Mouse (Mus musculus) central nervous system, embryonic 11.5 days (tissue): ENCODE data around the gene Frmd6. TPM values are rescaled to one million over a fixed set of nuclear protein-coding genes. Genes with fewer than 3 reads are reported as not detected.

Source experiments
- polyA plus RNA-seq: library from polyadenylated mRNA; depleted of rRNA; stranded (reverse); fragments of >200 nt; gene quantifications from 2 replicates; pipeline ENCODE4 v1.2.3, GENCODE M21; 2012; rRNA removed

Gene Frmd6
- 10.8 and 25.9 TPM in 2 replicates for polyA plus RNA-seq

DNA sequence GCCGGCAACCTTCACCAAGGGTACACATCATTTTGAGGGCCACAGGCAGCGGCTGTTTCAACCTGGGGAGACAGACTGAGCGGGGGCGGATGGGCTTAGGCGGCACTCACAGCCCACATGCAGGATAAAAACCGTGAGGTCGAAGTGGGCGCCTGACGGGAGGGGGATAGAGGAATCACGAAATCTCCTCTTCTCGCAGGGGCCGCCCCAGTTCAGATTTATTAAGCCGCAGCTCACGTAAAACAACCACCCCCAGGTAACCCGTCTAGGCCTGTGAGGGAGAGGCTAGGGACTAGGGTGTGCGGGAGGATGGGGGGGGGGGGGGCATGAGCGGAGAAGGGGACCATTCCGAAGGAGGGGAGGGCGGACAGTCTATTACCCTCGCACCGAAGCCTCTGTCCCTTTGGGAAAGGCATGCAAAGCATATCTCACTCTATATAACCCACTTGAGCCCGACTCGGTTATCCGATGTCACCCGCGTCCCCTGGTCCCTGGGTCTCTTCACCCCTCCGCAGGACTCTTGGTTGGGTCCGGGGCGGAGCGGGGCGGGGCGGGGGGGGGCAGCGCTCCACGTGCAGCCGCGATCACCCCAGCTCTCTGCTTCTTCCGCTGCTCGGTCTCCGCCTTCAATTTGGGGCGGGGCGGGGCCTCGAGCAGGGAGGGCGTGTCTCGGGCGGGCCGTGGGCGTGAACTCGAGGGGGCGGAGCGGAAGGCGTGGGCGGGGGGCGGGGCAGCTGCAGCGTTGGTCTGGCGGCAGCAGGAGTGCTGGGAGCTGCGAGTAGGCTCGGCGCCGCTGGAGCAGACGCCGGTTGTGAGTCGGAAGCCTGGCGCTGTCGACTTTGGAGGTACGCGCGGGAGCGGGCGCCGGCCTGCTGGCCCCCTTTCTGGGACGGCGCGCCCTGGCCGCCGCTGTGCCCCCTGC lies at the start of gene Frmd6:
Gene Frmd6, plus strand, starts transcription at position 786 of the 922 bp plus-strand sequence.

DNA sequence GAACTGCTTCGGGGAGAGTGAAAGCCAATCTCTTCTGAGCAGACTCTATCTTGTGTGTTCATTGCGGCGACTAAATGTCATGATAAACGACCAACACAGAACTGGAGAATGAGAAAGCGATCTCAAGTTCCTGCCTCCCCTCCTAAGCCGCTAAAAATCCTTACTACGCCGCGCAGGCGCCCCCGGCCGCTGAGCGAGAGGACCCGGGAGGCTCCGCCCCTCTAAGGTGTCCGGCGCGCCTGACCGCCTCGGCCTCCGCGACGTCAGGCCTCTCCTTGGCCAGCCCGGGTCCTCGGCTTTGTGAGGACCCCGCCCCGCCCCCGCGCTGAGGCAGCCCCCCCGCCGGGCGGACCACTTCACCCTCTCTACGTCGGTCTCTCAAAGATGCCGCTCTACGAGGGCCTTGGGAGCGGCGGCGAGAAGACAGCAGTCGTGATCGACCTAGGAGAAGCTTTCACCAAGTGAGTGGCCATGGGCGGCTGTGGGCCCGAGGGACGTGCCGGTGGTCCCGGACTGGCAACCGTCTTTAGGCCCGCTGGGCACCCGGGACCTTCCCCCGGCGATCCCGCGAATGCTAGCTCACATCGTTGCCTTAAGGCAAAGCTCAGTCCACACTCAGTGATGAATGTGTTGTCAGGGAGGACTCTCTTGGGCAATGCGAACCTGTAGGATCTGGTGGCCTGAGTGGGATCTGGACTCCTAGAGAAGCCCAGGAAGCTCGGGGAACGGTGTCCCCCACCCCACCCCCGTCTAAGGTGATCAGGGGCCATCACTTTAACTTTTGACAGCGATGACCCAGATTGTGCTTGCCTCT lies 112.5 kb downstream of the Frmd6 start, which contains the start of gene Actr10:
Gene Actr10, plus strand, starts transcription at position 287 of the 814 bp plus-strand sequence.

Other genes starting within 250 kb of the Frmd6 start
- gene Actr10, start 112.3 kb downstream of the Frmd6 start, polyA plus RNA-seq, result 92.6 and 108 TPM in 2 replicates
- gene Psma3, start 149.1 kb downstream of the Frmd6 start, polyA plus RNA-seq, result 276 and 356 TPM in 2 replicates
- gene Arid4a, start 190.5 kb downstream of the Frmd6 start, polyA plus RNA-seq, result 11.4 and 19.2 TPM in 2 replicates